Mouse (Mus musculus): ENCODE data around the gene Ndufa10. TPM values are rescaled to one million over a fixed set of nuclear protein-coding genes. Genes with fewer than 3 reads are reported as not detected.

The Ndufa10 gene
- total and polyA plus RNA-seq, 3 experiments = 103 to 230 (median 139) TPM

Other genes with a start within 250 kb of the Ndufa10 start
- not detected in 2 replicates for gene Olfr1416, start 11.3 kb upstream of the Ndufa10 start, total RNA-seq (2012; rRNA removed)
- not detected in 2 replicates for gene Olfr1416, start 11.3 kb upstream of the Ndufa10 start, total RNA-seq (2014; rRNA removed)
- not detected in 2 replicates for gene Olfr1416, start 11.3 kb upstream of the Ndufa10 start, polyA plus RNA-seq (2012; ENCODE audit: insufficient read length, low read depth)
- gene Olfr1415, start 22.2 kb upstream of the Ndufa10 start, total RNA-seq (2012; rRNA removed) = not detected in 2 replicates
- gene Olfr1415, start 22.2 kb upstream of the Ndufa10 start, total RNA-seq (2014; rRNA removed) = not detected in 2 replicates
- gene Olfr1415, start 22.2 kb upstream of the Ndufa10 start, polyA plus RNA-seq (2012; ENCODE audit: insufficient read length, low read depth) = not detected in 2 replicates
- gene Olfr1414, start 44.8 kb upstream of the Ndufa10 start, total RNA-seq (2012; rRNA removed) = 0.25 TPM in 2 replicates
- 0.20 TPM in 1 of 2 replicates, not detected in the other for gene Olfr1414, start 44.8 kb upstream of the Ndufa10 start, total RNA-seq (2014; rRNA removed)
- gene Olfr1414, start 44.8 kb upstream of the Ndufa10 start, polyA plus RNA-seq (2012; ENCODE audit: insufficient read length, low read depth) = not detected in 2 replicates
- not detected in 2 replicates for gene Olfr1413, start 97.5 kb upstream of the Ndufa10 start, total RNA-seq (2012; rRNA removed)
- gene Olfr1413, start 97.5 kb upstream of the Ndufa10 start, total RNA-seq (2014; rRNA removed) = not detected in 2 replicates
- gene Olfr1413, start 97.5 kb upstream of the Ndufa10 start, polyA plus RNA-seq (2012; ENCODE audit: insufficient read length, low read depth) = not detected in 2 replicates
- not detected in 2 replicates for gene Olfr1412, start 111.9 kb upstream of the Ndufa10 start, total RNA-seq (2012; rRNA removed)
- gene Olfr1412, start 111.9 kb upstream of the Ndufa10 start, total RNA-seq (2014; rRNA removed) = not detected in 2 replicates
- gene Olfr1412, start 111.9 kb upstream of the Ndufa10 start, polyA plus RNA-seq (2012; ENCODE audit: insufficient read length, low read depth) = not detected in 2 replicates
- not detected in 2 replicates for gene Olfr1411, start 120.6 kb upstream of the Ndufa10 start, total RNA-seq (2012; rRNA removed)
- gene Olfr1411, start 120.6 kb upstream of the Ndufa10 start, total RNA-seq (2014; rRNA removed) = not detected in 2 replicates
- not detected in 2 replicates for gene Olfr1411, start 120.6 kb upstream of the Ndufa10 start, polyA plus RNA-seq (2012; ENCODE audit: insufficient read length, low read depth)
- gene Olfr1410, start 131.9 kb upstream of the Ndufa10 start, total RNA-seq (2012; rRNA removed) = 0.08 TPM in 2 replicates
- not detected in 2 replicates for gene Olfr1410, start 131.9 kb upstream of the Ndufa10 start, total RNA-seq (2014; rRNA removed)
- gene Olfr1410, start 131.9 kb upstream of the Ndufa10 start, polyA plus RNA-seq (2012; ENCODE audit: insufficient read length, low read depth) = not detected in 2 replicates
- gene Olfr12, start 143.9 kb upstream of the Ndufa10 start, total RNA-seq (2012; rRNA removed) = 0.08 TPM in 1 of 2 replicates, not detected in the other
- gene Olfr12, start 143.9 kb upstream of the Ndufa10 start, total RNA-seq (2014; rRNA removed) = not detected in 2 replicates
- not detected in 2 replicates for gene Olfr12, start 143.9 kb upstream of the Ndufa10 start, polyA plus RNA-seq (2012; ENCODE audit: insufficient read length, low read depth)
- gene Cops9, start 168.1 kb upstream of the Ndufa10 start, total RNA-seq (2012; rRNA removed) = 209 and 220 TPM in 2 replicates
- 169 and 185 TPM in 2 replicates for gene Cops9, start 168.1 kb upstream of the Ndufa10 start, total RNA-seq (2014; rRNA removed)
- 168 and 182 TPM in 2 replicates for gene Cops9, start 168.1 kb upstream of the Ndufa10 start, polyA plus RNA-seq (2012; ENCODE audit: insufficient read length, low read depth)
- gene Otos, start 175.0 kb upstream of the Ndufa10 start, total RNA-seq (2012; rRNA removed) = not detected in 2 replicates
- gene Otos, start 175.0 kb upstream of the Ndufa10 start, total RNA-seq (2014; rRNA removed) = not detected in 2 replicates
- gene Otos, start 175.0 kb upstream of the Ndufa10 start, polyA plus RNA-seq (2012; ENCODE audit: insufficient read length, low read depth) = 0.24 TPM in 1 of 2 replicates, not detected in the other

Measured in CH12.LX (cell line).